Mouse (Mus musculus) right cerebral cortex, postnatal 10 days (tissue): Measurements from ENCODE around the gene Cacna1d.
A peak's percentile ranks its signal among the peaks of the same experiment; 100 is the strongest.

Experiments used
- DNase-seq, 2 experiments: peaks; one replicate each; pipeline ENCODE4 v3.0.0; 2021; ENCODE audit warnings: low spot score in 2 of 2

Gene Cacna1d

DNA sequence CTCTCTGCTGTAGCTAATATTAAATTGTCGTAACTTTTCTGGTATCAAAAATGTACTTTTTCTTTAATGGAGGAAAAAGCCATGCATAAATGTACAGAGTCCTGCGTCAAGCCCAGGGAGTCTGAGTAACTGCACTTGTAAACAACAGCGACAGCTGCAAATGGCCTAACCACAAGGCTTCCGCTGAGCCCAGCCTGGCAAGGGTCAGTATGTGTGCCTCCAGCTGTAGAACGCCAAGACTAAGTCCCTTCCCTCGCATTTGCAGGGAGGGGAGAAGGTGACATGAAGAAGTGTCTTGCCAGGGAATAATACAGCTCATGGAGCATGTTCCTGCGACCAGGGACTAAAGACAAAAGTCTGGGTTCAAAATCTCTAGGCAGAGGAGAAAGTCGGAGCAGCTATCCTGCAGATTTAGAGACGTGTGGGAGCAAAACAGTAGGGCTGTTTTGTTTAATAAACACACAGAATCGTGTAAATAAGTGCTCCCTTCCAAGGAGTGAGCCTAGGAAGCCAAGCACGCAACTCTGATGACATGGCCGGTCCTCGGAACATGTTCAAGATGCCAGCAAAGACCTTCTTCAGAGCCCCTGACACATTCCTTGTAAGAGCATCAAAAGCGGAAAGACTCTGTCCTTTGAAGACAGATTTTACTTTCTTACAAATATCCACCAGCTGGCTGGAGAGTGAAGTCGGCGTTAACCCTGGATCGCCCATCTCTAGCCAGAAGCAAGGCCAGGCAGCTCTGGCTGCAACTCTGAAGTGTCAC is 160.7 kb downstream of the Cacna1d start:
- DNase-seq, result no peak

DNA sequence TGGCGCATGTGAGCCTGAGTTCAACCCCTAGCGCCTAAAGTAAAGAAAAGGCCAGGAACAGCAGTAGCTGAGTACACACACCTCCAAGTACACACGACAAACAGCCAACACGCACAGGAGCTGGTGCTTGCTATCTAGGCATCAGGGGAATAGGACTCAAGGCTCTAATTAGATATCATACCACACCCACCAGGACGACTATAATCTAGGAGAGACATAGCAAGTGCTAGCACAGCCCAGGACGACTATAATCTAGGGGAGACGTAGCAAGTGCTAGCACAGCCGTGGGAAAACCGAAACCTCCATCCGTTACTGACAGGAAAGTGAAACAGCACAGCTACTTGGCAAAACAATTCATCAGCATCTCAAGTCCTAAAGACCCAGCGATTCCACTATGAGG is 162.1 kb downstream of the Cacna1d start:
- no peak for DNase-seq

GRCm38 (mm10) chr14:30327452-30327851 is 163.8 kb downstream of the Cacna1d start:
- no peak for DNase-seq

GRCm38 (mm10) chr14:30327051-30327450 is 164.2 kb downstream of the Cacna1d start:
- DNase-seq, result no peak

DNA sequence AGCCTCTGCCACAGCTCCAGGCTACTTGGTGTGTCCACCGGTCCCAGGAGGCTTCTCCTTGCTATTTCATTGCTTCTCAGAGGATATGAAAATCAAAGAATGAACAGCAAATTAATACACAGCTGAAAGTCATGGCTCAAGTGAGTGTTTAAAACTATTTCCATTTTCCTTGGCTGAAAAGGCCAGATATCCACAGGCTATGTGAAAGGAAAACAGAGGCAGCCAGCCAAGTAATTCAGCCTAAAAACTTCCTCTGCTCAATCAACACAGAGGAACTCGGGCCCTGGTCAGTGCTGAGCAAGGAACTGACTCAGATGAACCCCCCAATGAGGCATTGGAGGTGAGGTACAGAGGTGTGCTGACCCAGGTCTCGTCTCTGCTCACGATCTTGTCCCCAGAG is 165.0 kb downstream of the Cacna1d start:
- no peak for DNase-seq

DNA sequence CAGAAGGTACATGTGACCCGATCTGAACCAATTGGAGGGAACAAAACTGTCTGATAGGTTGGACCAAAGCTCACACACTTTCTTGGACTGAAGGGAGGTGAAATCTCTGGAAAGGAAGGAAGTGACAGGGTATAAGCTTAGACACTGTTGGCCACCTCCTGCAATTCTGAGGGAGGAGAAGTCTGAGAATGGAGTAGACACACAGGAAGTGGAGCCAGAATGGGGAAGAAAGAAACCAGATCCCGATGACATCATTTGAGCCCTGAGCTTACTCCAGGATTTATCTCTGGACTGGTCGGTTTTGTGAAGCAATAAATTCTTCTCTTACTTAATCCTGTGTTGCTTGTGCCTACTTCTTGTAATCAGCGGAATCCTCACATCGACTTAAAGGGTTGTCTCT is 166.3 kb downstream of the Cacna1d start:
- no peak for DNase-seq

DNA sequence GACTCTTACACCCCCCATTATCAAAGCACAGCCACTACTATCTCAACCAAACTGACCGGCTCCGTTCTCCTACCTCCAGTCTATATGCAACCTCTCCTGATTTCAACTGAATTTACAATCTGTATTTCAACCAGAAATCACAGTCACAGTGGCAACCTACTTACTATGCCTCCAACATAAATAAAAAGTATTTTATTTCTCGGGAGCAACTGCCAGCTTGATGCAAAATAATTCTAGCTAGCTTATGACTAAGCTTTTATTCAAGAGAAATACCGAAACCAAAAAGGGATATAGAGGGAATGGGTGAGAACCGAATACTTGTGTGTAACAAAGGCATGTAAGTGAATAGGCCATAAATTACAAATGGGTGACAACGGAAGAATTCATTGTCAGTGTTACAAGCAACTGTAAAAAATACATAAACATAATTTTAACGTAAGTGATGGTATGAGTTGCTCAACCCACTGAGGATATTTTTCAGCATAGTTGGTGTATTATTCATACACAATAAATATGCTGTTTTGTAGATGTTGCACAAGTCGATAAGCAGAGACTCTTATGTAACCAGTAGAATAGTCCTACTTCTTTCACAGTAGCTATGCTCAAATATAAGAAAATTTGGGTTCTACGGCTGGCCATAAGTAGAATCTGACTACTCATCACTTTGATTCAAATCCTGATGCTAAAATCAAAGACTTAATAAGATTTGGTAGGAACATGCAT is 172.4 kb downstream of the Cacna1d start:
- DNase-seq, result no peak

DNA sequence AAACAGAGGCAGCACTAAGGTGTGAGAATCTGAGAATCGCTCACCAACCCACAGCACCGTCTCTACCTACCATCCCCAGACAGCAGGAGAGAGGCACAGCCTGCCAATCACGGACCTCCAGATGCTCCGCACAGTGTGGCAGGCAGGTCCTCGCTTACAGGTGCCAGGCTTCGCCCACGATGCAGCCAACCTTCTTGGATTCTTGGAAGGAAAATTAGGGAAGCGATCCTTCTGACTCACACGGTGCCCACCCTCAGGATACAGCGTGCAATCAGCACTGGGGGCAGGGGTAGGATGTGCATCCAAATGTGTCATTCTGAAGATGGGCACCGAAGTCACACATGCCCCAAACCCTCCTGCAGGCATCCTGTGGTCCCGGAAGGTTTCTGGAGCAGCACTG is 173.0 kb downstream of the Cacna1d start:
- no peak for DNase-seq

- DNase-seq, result no peak
These were observed 173.6 kb downstream of the Cacna1d start for GRCm38 (mm10) chr14:30317616-30318015.

- no peak for DNase-seq
These were observed 179.9 kb downstream of the Cacna1d start for GRCm38 (mm10) chr14:30311206-30311889.

DNA sequence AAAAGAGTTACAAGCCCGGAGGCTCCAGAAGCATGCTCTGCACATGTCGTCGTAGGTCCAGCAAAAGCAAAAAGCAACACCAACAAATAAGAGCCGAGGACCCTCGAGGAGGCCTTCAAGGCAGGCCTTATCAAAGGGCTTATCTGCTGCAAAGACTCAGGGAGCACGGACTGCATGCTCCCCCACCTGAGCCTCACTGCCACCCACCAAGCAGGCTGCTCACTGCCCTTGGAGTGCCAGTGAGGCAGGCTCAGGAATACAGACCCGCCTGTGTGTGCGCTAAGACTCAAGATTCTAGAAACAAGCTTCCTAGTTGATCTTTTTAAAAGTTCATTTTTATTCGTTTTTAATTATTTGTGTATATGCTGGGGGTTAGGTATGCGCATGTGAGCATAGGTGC is 181.0 kb downstream of the Cacna1d start:
- no peak for DNase-seq

DNA sequence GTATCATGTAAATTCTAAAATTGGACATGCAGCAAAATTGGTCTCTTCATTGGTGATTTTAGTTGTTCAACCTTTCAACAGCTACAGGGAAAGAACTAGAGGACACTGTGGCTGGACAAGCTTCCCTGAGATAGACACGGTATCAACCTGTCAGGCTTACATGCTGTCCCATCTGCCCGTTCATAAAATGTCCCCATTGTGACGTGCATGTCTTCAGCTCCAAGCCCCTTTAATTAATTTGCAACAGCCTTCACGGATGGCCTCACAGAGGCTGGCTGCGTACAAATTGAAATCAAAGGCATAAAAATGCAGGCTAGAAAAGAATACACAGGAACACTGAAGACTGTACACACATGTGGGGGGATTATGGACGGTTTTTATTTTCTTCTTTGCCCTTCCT is 185.0 kb downstream of the Cacna1d start:
- DNase-seq, result no peak

DNA sequence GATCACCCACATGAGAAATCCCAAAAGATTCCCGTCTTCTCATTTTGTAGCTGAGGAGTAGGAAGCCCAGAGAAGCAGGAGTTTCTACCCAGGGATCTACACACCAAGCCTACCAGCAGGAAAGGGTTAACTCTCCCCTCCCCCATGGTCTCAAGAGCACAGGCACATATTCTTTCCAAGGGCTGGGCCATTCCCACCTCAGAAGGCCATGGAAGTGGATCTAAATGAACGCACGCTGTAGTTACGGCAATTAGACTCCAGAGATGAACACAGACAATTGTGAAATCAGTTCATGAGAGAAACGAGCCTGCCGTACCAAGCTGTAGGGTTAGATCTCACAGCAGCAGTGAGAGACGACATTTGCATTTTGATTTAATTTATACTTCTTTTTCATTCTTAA is 191.3 kb downstream of the Cacna1d start:
- DNase-seq, result no peak

DNA sequence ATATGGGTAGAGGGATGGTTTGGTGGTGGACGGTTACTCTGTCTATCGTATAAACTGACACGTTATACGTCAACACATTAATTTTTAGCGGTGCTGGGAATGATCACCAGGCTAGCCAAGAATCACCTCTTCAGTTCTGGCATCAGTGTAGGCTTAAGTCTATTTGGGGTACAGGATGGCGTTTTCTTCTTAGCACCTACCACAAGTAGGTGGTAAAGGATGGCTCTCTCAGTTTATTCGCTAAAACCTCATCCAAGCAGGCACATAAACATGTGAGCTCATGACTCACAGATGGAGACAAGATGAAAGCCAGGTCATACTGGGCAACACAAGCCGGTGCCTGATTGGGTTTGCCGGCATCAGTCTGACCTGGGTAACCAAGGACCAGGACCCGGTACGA is 193.8 kb downstream of the Cacna1d start:
- no peak for DNase-seq

DNA sequence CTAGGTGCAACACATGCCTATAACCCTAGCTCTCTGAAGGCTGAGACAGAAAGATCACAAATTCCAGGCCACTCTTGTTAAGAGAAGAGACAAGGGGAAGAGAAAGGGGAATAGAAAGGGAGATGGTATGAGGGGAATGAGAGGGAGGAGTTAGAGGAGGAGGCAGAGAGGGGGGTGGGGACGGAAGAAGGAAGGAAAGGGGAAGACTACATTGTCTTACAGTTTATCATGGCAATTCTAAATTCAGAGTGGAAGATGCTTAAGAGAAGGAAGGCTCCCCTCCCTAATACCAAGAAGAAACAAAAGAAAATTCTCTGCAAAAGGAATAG is 199.2 kb downstream of the Cacna1d start:
- no peak for DNase-seq

- no peak for DNase-seq
These were observed 199.7 kb downstream of the Cacna1d start for GRCm38 (mm10) chr14:30291389-30292134.

- DNase-seq, result no peak
These were observed 206.8 kb downstream of the Cacna1d start for GRCm38 (mm10) chr14:30284446-30284845.

GRCm38 (mm10) chr14:30284022-30284421 is 207.2 kb downstream of the Cacna1d start:
- peak; percentile 68 to 78 for DNase-seq

GRCm38 (mm10) chr14:30275572-30275971 is 215.7 kb downstream of the Cacna1d start:
- DNase-seq, result peak in 1 of 2 experiments; percentile 37

DNA sequence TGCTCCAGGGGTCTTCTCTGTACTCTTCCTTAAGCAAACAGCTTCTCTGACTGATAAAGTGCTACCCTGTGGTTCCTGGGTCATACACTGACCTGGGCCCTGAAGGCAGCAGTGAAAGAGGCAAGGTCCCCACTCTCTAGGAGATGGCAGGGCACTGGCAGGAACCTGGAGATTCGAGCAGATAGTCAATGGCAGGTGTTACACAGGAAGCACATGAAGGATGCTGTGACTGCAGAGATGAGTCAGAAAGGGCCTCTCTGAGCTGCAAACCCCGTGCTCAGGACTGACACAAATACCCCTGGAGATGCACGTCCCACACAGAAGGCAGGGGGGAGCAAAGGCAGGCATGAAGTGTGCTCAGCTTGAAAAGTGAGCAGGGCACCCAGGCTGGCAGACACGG is 218.3 kb downstream of the Cacna1d start:
- peak in 1 of 2 experiments; percentile 26 for DNase-seq

DNA sequence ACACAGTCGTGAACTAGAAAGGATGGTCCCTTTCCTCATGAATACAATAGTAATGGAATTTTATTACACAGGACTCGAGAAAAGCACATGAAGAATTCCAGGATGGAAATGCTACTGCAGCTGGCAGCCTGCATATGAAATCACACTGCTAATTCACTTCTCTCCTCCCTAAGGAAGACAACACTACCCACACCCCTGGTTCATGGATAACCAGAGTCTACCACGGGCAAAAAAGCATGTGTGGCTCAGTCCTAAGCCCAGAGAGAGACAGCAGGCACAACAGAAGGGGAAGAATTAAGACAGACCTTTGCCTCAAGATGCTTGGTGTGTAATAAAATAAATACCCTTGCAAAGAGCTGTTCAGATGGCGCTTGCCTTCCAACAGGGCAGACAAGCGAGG is 218.7 kb downstream of the Cacna1d start:
- DNase-seq, result no peak

GRCm38 (mm10) chr14:30271856-30272255 is 219.4 kb downstream of the Cacna1d start:
- peak in 1 of 2 experiments; percentile 32 for DNase-seq
